Mouse (Mus musculus): Measurements from ENCODE around the gene Rab31.

Rab31 gene

GRCm38 (mm10) chr17:65703527-65704391 lies 68.8 kb downstream of the Rab31 start:
- peak; percentile 66 for DNase-seq (ENCODE audit: low read depth, low spot score)

GRCm38 (mm10) chr17:65701797-65702566 lies 70.6 kb downstream of the Rab31 start:
- peak; percentile 88 for DNase-seq (ENCODE audit: low read depth, low spot score)

- no peak for DNase-seq (ENCODE audit: low read depth, low spot score)
These were observed 71.2 kb downstream of the Rab31 start for GRCm38 (mm10) chr17:65701356-65701755.

GRCm38 (mm10) chr17:65700060-65700459 lies 72.5 kb downstream of the Rab31 start:
- no peak for DNase-seq (ENCODE audit: low read depth, low spot score)

GRCm38 (mm10) chr17:65697791-65698463 lies 74.6 kb downstream of the Rab31 start:
- no peak for DNase-seq (ENCODE audit: low read depth, low spot score)

- no peak for DNase-seq (ENCODE audit: low read depth, low spot score)
These were observed 75.6 kb downstream of the Rab31 start for GRCm38 (mm10) chr17:65696939-65697338.

- no peak for DNase-seq (ENCODE audit: low read depth, low spot score)
These were observed 80.3 kb downstream of the Rab31 start for GRCm38 (mm10) chr17:65692276-65692675.

GRCm38 (mm10) chr17:65683731-65684130 lies 88.8 kb downstream of the Rab31 start:
- DNase-seq (ENCODE audit: low read depth, low spot score), result no peak

- no peak for DNase-seq (ENCODE audit: low read depth, low spot score)
These were observed 89.2 kb downstream of the Rab31 start for GRCm38 (mm10) chr17:65683316-65683715.

GRCm38 (mm10) chr17:65682071-65682680 lies 90.4 kb downstream of the Rab31 start:
- DNase-seq (ENCODE audit: low read depth, low spot score), result no peak

GRCm38 (mm10) chr17:65681516-65681915 lies 91.0 kb downstream of the Rab31 start:
- no peak for DNase-seq (ENCODE audit: low read depth, low spot score)

- DNase-seq (ENCODE audit: low read depth, low spot score), result no peak
These were observed 91.6 kb downstream of the Rab31 start for GRCm38 (mm10) chr17:65680801-65681412.

GRCm38 (mm10) chr17:65679806-65680446 lies 92.6 kb downstream of the Rab31 start:
- no peak for DNase-seq (ENCODE audit: low read depth, low spot score)

- DNase-seq (ENCODE audit: low read depth, low spot score), result no peak
These were observed 94.8 kb downstream of the Rab31 start for GRCm38 (mm10) chr17:65677742-65678141.

GRCm38 (mm10) chr17:65676536-65676935 lies 96.0 kb downstream of the Rab31 start:
- DNase-seq (ENCODE audit: low read depth, low spot score), result no peak

GRCm38 (mm10) chr17:65675985-65676384 lies 96.6 kb downstream of the Rab31 start:
- no peak for DNase-seq (ENCODE audit: low read depth, low spot score)

- peak; percentile 22 for DNase-seq (ENCODE audit: low read depth, low spot score)
These were observed 97.8 kb downstream of the Rab31 start for GRCm38 (mm10) chr17:65674710-65675171.

- DNase-seq (ENCODE audit: low read depth, low spot score), result no peak
These were observed 99.6 kb downstream of the Rab31 start for GRCm38 (mm10) chr17:65672926-65673325.

GRCm38 (mm10) chr17:65669061-65669460 lies 103.5 kb downstream of the Rab31 start:
- no peak for DNase-seq (ENCODE audit: low read depth, low spot score)

- DNase-seq (ENCODE audit: low read depth, low spot score), result no peak
These were observed 104.8 kb downstream of the Rab31 start for GRCm38 (mm10) chr17:65667792-65668191.
